Mouse (Mus musculus) liver, postnatal 0 days (tissue): ENCODE results near the gene Dnah9.

Experiments used
- CTCF ChIP-seq: sonication (generic); IDR thresholded peaks from 2 replicates; pipeline ENCODE4 v1.5.1; 2016; ENCODE audit warnings: antibody characterized with exemption, low read depth
- EP300 ChIP-seq: IDR thresholded peaks from 2 replicates; pipeline ENCODE4 v1.6.1; 2016; ENCODE audit warnings: antibody characterized with exemption, low read depth, mild to moderate bottlenecking

DNA sequence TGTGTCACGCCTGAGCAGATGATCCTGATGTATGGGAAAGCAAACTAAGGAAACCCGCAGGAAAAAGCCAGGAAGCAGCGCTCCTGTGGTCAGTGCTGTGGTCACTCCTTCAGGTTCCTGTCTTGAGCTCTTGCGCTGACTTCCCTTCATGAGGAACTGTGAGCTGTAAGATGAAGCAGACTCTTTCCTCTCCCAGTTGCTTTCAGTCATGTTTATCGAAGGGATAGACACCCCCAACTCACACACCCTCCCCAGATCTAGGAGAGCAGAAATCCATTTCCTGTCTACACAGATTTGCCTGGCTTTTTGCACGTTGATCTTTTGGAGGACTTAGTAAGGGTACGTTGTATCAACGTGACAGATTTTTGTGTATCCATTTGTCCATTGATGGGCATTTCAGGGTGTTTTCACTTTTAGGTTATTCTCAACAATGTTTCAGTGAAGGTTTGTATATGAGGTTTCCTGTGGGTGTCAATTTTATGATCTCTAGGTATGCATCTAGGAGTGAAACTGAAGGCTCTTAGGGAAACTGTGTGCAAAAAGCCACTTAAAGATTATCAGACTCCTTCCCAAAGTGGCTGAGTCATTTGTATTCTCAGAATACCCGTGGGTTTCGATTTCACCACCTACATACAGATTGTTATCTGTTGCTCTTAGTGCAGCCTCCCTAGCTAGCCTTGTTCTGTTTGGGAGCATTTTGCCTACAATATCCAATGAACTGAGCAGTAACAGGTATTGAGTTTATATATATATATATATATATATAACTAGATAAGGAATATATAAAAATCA is 373.7 kb downstream of the Dnah9 start:
- TF ChIP-seq CTCF: no peak
- no peak for TF ChIP-seq EP300
